Mouse (Mus musculus): ENCODE measurements around the gene Ciapin1.

DNA sequence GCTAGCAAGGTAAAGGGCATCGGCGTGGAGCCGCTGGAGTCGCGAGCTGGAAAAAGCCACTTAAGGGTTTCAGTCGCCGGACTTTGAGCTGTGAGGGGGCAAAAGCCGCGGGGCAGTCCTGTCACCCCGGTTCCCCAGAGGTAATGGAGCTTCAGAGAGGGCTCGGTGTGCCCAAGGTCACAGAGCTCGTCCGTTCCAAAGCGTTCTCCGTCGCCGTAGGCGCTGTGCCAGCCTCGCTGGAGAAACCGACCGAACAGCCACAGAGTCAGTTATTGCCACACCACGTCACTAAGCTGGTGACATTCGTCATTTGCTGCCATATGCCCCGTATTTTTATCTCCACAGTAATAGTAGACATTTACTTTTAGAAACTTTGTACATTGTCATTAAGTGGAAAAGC, 442 bp upstream of the Ciapin1 start:
- TF ChIP-seq GATA1 (IDR thresholded peaks at IDR 0.05; ENCODE audit: borderline replicate concordance, low read length) (no peak), FLI1 (IDR thresholded peaks at IDR 0.05; ENCODE audit: low read length) (no peak)

Measured in megakaryocyte, embryonic 14.5 days (primary cell).